Mouse (Mus musculus) heart, embryonic 14.5 days (tissue): ENCODE measurements at regions not wholly inside any gene's neighbourhood (a gene's known extent, or its start where the extent isn't known, plus 50 kb on each side); places are given as distances from the start of the nearest gene placed in this dataset.

Experiments used
- ATAC-seq: fragments of 200-750 bp; cut with Nextera tagmentation; 2 replicates; pipeline ENCODE4 v1.8.0; 2017; ENCODE audit warnings: low read depth, moderate TSS enrichment; ENCODE audit not compliant: insufficient number of reproducible peaks, insufficient read depth, low FRiP score
- H3K27ac ChIP-seq, 2 experiments: fragments of 200-500 bp in 1 of 2; fragments of 300-500 bp in 1 of 2; sonication (generic) in 1 of 2; replicated peaks in 1 of 2; 2 replicates each; pipeline ENCODE4 v1.5.1; 2012 to 2014; ENCODE audit warnings: low read depth in 2 of 2, low read length in 2 of 2, control low read depth in 1 of 2, mild to moderate bottlenecking in 1 of 2, mixed read lengths in 1 of 2; ENCODE audit not compliant: control insufficient read depth in 1 of 2, insufficient read depth in 1 of 2
- H3K27me3 ChIP-seq: fragments of 300-500 bp; sonication (generic); 2 replicates; pipeline ENCODE4 v1.6.1; 2014; ENCODE audit warnings: mild to moderate bottlenecking, low read length, control low read depth; ENCODE audit not compliant: control insufficient read depth, insufficient read depth
- H3K36me3 ChIP-seq: fragments of 300-500 bp; sonication (generic); 2 replicates; pipeline ENCODE4 v1.6.1; 2014; ENCODE audit warnings: mild to moderate bottlenecking, control low read depth, low read length, mixed read lengths; ENCODE audit not compliant: control insufficient read depth, insufficient read depth
- H3K4me1 ChIP-seq, 2 experiments: fragments of 200-500 bp in 1 of 2; fragments of 300-500 bp in 1 of 2; sonication (generic) in 1 of 2; 2 replicates each; pipeline ENCODE4 v1.6.1; 2012 to 2014; ENCODE audit warnings: low read length in 2 of 2, control low read depth in 1 of 2, mixed read lengths in 1 of 2; ENCODE audit not compliant: control insufficient read depth in 2 of 2, insufficient read depth in 2 of 2
- H3K4me2 ChIP-seq: fragments of 300-500 bp; sonication (generic); 2 replicates; pipeline ENCODE4 v1.6.1; 2014; ENCODE audit warnings: mild to moderate bottlenecking, low read length
- H3K4me3 ChIP-seq, 2 experiments: fragments of 200-500 bp in 1 of 2; fragments of 300-500 bp in 1 of 2; sonication (generic) in 1 of 2; 2 replicates each; pipeline ENCODE4 v1.5.1; 2012 to 2014; ENCODE audit warnings: low read length in 2 of 2, mild to moderate bottlenecking in 2 of 2, control low read depth in 1 of 2, low read depth in 1 of 2, moderate library complexity in 1 of 2; ENCODE audit not compliant: control insufficient read depth in 1 of 2, insufficient read depth in 1 of 2
- H3K9ac ChIP-seq: fragments of 300-500 bp; sonication (generic); 2 replicates; pipeline ENCODE4 v1.6.1; 2014; ENCODE audit warnings: mild to moderate bottlenecking, low read length
- H3K9me3 ChIP-seq: fragments of 300-500 bp; sonication (generic); 2 replicates; pipeline ENCODE4 v1.6.1; 2016; ENCODE audit warnings: low read length, control low read depth; ENCODE audit not compliant: control insufficient read depth
- WGBS: fragments of 180-500 bp; shearing (Covaris S2); extraction: QIAGEN DNeasy Blood & Tissue Kit; methylation state at CpG from one replicate; pipeline ENCODE4 v1.1.7; 2014; 5-methylcytosine and 5-hydroxymethylcytosine counted together

- Histone ChIP-seq H3K9me3 (no peaks in the 10 kb centered on the region), H3K4me2 (no peak overlapping the region), H3K4me1 (no peaks in the 10 kb centered on the region), H3K36me3 (no peaks in the 10 kb centered on the region), H3K27ac (no peak overlapping the region), H3K9ac (no peak overlapping the region), H3K27me3 (no peaks in the 10 kb centered on the region), H3K4me3 (no peak overlapping the region)
- no peak for ATAC-seq
- WGBS, result 47% methylated on average over 2 of the region's 2 CpGs
Observed at GRCm38 (mm10) chr9:33766235-33766634, 719.5 kb upstream of the Kirrel3 start.

- Histone ChIP-seq H3K36me3 (no peaks in the 10 kb centered on the region), H3K4me3 (no peak overlapping the region), H3K9ac (no peak overlapping the region), H3K4me1 (no peaks in the 10 kb centered on the region), H3K27me3 (no peaks in the 10 kb centered on the region), H3K27ac (no peak overlapping the region), H3K4me2 (no peak overlapping the region), H3K9me3 (no peaks in the 10 kb centered on the region)
- no peak for ATAC-seq
- 84% methylated on average over 2 of the region's 2 CpGs for WGBS
Observed at GRCm38 (mm10) chr9:33769811-33770210, 715.9 kb upstream of the Kirrel3 start.

- WGBS, result 72% methylated on average over 5 of the region's 5 CpGs
- H3K27me3 ChIP-seq, result no peaks in the 10 kb centered on the region
- ATAC-seq, result no peak
- no peaks in the 10 kb centered on the region for H3K4me1 ChIP-seq
- H3K4me2 ChIP-seq, result no peak overlapping the region
- H3K4me3 ChIP-seq, result no peak overlapping the region
- no peak overlapping the region for H3K27ac ChIP-seq
- H3K36me3 ChIP-seq, result no peaks in the 10 kb centered on the region
- no peak overlapping the region for H3K9ac ChIP-seq
- no peaks in the 10 kb centered on the region for H3K9me3 ChIP-seq
Observed at GRCm38 (mm10) chr9:33774178-33774577, 711.5 kb upstream of the Kirrel3 start.

GRCm38 (mm10) chr9:33790617-33791016, 695.1 kb upstream of the Kirrel3 start:
- no peak overlapping the region for H3K4me2 ChIP-seq
- H3K4me1 ChIP-seq, result no peaks in the 10 kb centered on the region
- no peaks in the 10 kb centered on the region for H3K9me3 ChIP-seq
- ATAC-seq, result no peak
- H3K36me3 ChIP-seq, result no peaks in the 10 kb centered on the region
- no peaks in the 10 kb centered on the region for H3K27me3 ChIP-seq
- H3K9ac ChIP-seq, result no peak overlapping the region
- WGBS, result 70% methylated on average over 4 of the region's 4 CpGs
- no peak overlapping the region for H3K27ac ChIP-seq
- no peak overlapping the region for H3K4me3 ChIP-seq

GRCm38 (mm10) chr9:33800250-33800649, 685.4 kb upstream of the Kirrel3 start:
- no peak overlapping the region for H3K4me3 ChIP-seq
- no peaks in the 10 kb centered on the region for H3K9me3 ChIP-seq
- no peaks in the 10 kb centered on the region for H3K27me3 ChIP-seq
- WGBS, result 68% methylated on average over 6 of the region's 6 CpGs
- no peak overlapping the region for H3K27ac ChIP-seq
- no peak for ATAC-seq
- H3K36me3 ChIP-seq, result no peaks in the 10 kb centered on the region
- H3K9ac ChIP-seq, result no peak overlapping the region
- H3K4me1 ChIP-seq, result no peaks in the 10 kb centered on the region
- no peak overlapping the region for H3K4me2 ChIP-seq

GRCm38 (mm10) chr9:33800763-33801162, 684.9 kb upstream of the Kirrel3 start:
- ATAC-seq, result no peak
- H3K4me2 ChIP-seq, result no peak overlapping the region
- H3K9me3 ChIP-seq, result no peaks in the 10 kb centered on the region
- 38% methylated on average over 1 of the region's 1 CpGs for WGBS
- no peak overlapping the region for H3K27ac ChIP-seq
- H3K4me1 ChIP-seq, result no peaks in the 10 kb centered on the region
- no peak overlapping the region for H3K9ac ChIP-seq
- no peaks in the 10 kb centered on the region for H3K27me3 ChIP-seq
- H3K4me3 ChIP-seq, result no peak overlapping the region
- H3K36me3 ChIP-seq, result no peaks in the 10 kb centered on the region

- H3K4me1 ChIP-seq, result no peaks in the 10 kb centered on the region
- no peak overlapping the region for H3K9ac ChIP-seq
- H3K4me2 ChIP-seq, result no peak overlapping the region
- no peaks in the 10 kb centered on the region for H3K36me3 ChIP-seq
- no peak overlapping the region for H3K27ac ChIP-seq
- H3K9me3 ChIP-seq, result no peaks in the 10 kb centered on the region
- no peak overlapping the region for H3K4me3 ChIP-seq
- WGBS, result 79% methylated on average over 5 of the region's 5 CpGs
- ATAC-seq, result no peak
- H3K27me3 ChIP-seq, result no peaks in the 10 kb centered on the region
Observed at GRCm38 (mm10) chr9:33814739-33815368, 670.8 kb upstream of the Kirrel3 start.
